ENCODE assay signal across 9 mouse cellular contexts in genomic region chr1:118481703-118482102, GRCm38 (mm10).
DNase-seq lines count a peak whose midpoint lies in the region; ATAC-seq and TF ChIP-seq lines count a peak whose summit lies in the region.
"Had no signal": no experiment of that assay in that cellular context is flagged by ENCODE, and none has a peak within 500 bp of the region (broad histone marks: within the 10 kb centered on the region; RNA-seq: fewer than 3 reads in every experiment).

No protein-coding gene starts in this region.

- H3K27ac ChIP-seq in kidney, embryonic 16.5 days (ENCODE audit: low read length), result no peak overlapping the region
- 0 out of 2 replicates have a peak overlapping the region, but pooled peaks have one; percentile 26 for H3K27ac ChIP-seq in limb, embryonic 14.5 days (replicated peaks; ENCODE audit: low read depth, low read length)
- H3K27ac ChIP-seq: neural tube, embryonic 12.5 days had no signal

- H3K27me3 ChIP-seq in kidney, embryonic 16.5 days (ENCODE audit: insufficient read depth, low read length), result no peaks in the 10 kb centered on the region
- no peaks in the 10 kb centered on the region for H3K27me3 ChIP-seq in G1E (ENCODE audit: insufficient read depth, low read length)
- H3K27me3 ChIP-seq in limb, embryonic 14.5 days (ENCODE audit: control insufficient read depth, insufficient read depth, low read length), result no peaks in the 10 kb centered on the region
- H3K27me3 ChIP-seq: neural tube, embryonic 12.5 days had no signal

- no peak for TF ChIP-seq CTCF in G1E (IDR thresholded peaks at IDR 0.05; ENCODE audit: low read depth, low read length)

- no peak for ATAC-seq in kidney, embryonic 16.5 days (ENCODE audit: low FRiP score, low TSS enrichment)
- peak; percentile 6 for ATAC-seq in G1E (ENCODE audit: extremely low read depth, insufficient number of reproducible peaks, low FRiP score, poor library complexity, severe bottlenecking)
- ATAC-seq in limb, embryonic 14.5 days (ENCODE audit: low FRiP score, low read depth), result no peak

- H3K9me3 ChIP-seq in kidney, embryonic 16.5 days (ENCODE audit: low read length), result no peaks in the 10 kb centered on the region
- no peaks in the 10 kb centered on the region for H3K9me3 ChIP-seq in G1E (replicated peaks)
- no peaks in the 10 kb centered on the region for H3K9me3 ChIP-seq in limb, embryonic 14.5 days (ENCODE audit: control insufficient read depth, low read length)
- H3K9me3 ChIP-seq: neural tube, embryonic 12.5 days had no signal

- H3K36me3 ChIP-seq in kidney, embryonic 16.5 days (ENCODE audit: insufficient read depth, low read length), result peaks cover 13% of the 10 kb centered on the region; the same call in 1 of the 2 replicates
- H3K36me3 ChIP-seq in G1E (replicated peaks), result peaks cover 37% of the 10 kb centered on the region
- H3K36me3 ChIP-seq in limb, embryonic 14.5 days (ENCODE audit: control insufficient read depth, insufficient read depth, low read length), result peaks cover 6% of the 10 kb centered on the region; the same call in 1 of the 2 replicates

- peaks cover 6% of the 10 kb centered on the region; the same call in 1 of the 2 replicates for H3K4me1 ChIP-seq in kidney, embryonic 16.5 days (ENCODE audit: insufficient read depth, low read length)
- H3K4me1 ChIP-seq in G1E (ENCODE audit: insufficient read depth, low read depth, low read length), result peaks cover 87% of the 10 kb centered on the region
- H3K4me1 ChIP-seq in limb, embryonic 14.5 days (ENCODE audit: control insufficient read depth, insufficient read depth, low read length), result no peaks in the 10 kb centered on the region

- 72% methylated on average over 6 of the region's 6 CpGs for WGBS in kidney, embryonic 16.5 days
- 69% methylated on average over 6 of the region's 6 CpGs for WGBS in limb, embryonic 14.5 days

- DNase-seq in kidney, adult 9 months, result no peak
- DNase-seq in G1E (ENCODE audit: low spot score), result peak; percentile 53
- peak; percentile 43 to 74 for DNase-seq in frontal cortex, postnatal 36 days (ENCODE audit: low spot score in 2 of 2)
- no peak for DNase-seq in limb, embryonic 14.5 days (ENCODE audit: low spot score)
- no peak for DNase-seq in embryo, embryonic 10 days (ENCODE audit: low spot score)
- no peak for DNase-seq in urinary bladder, postnatal 4 days (ENCODE audit: low spot score in 2 of 2)
- no peak for DNase-seq in urinary bladder, adult 18-20 months (ENCODE audit: low spot score in 2 of 2)

- H3K4me3 ChIP-seq in kidney, embryonic 16.5 days (ENCODE audit: low read length), result no peak overlapping the region
- peak overlapping the region; percentile 68; the same call in 1 of the 2 replicates for H3K4me3 ChIP-seq in G1E (ENCODE audit: low read depth, low read length)
- no peak overlapping the region for H3K4me3 ChIP-seq in limb, embryonic 14.5 days (replicated peaks; ENCODE audit: low read length)
- H3K4me3 ChIP-seq: neural tube, embryonic 12.5 days had no signal

- H3K9ac ChIP-seq in kidney, embryonic 16.5 days (replicated peaks; ENCODE audit: low read length), result peak overlapping the region; percentile 6; the same call in 1 of the 2 replicates
- no peak overlapping the region for H3K9ac ChIP-seq in limb, embryonic 14.5 days (ENCODE audit: low read depth, low read length, severe bottlenecking)
- H3K9ac ChIP-seq: neural tube, embryonic 12.5 days had no signal

- no peak overlapping the region for H3K4me2 ChIP-seq in kidney, embryonic 16.5 days (replicated peaks; ENCODE audit: low read depth, low read length)
- no peak overlapping the region for H3K4me2 ChIP-seq in limb, embryonic 14.5 days (replicated peaks; ENCODE audit: low read depth, low read length, severe bottlenecking)
- H3K4me2 ChIP-seq: neural tube, embryonic 12.5 days had no signal

- TF ChIP-seq POLR2A in limb, embryonic 14.5 days (IDR thresholded peaks at IDR 0.05; ENCODE audit: borderline replicate concordance, extremely low read depth, insufficient read depth, insufficient read length), result no peak

Comparison
In these comparisons a context has a peak if more than half of its experiments do, and no peak if none do; other contexts are left out.
1. DNase-seq: peak in G1E (single experiment) and frontal cortex, postnatal 36 days (2 of 2); none in kidney, adult 9 months (single experiment), limb, embryonic 14.5 days (single experiment), embryo, embryonic 10 days (single experiment), urinary bladder, postnatal 4 days (0 of 2) and urinary bladder, adult 18-20 months (0 of 2).